Mouse (Mus musculus): ENCODE results near the gene Ugp2.
A peak's percentile ranks its signal among the peaks of the same experiment; 100 is the strongest.
"Not testable (repeated sequence)": the region's sequence is repeated elsewhere in the genome, so short reads cannot be mapped to it uniquely, and the experiment has no call there.

Ugp2 gene

GRCm38 (mm10) chr11:21332639-21333295 lies 38.2 kb downstream of the Ugp2 start:
- DNase-seq, result peak; percentile 42

- peak; percentile 51 for DNase-seq
Observed at GRCm38 (mm10) chr11:21328141-21328540, 42.9 kb downstream of the Ugp2 start.

GRCm38 (mm10) chr11:21327486-21327885 lies 43.5 kb downstream of the Ugp2 start:
- DNase-seq, result no peak

GRCm38 (mm10) chr11:21326770-21327169 lies 44.2 kb downstream of the Ugp2 start:
- DNase-seq, result peak; percentile 84

- DNase-seq, result peak; percentile 73
Observed at GRCm38 (mm10) chr11:21325781-21326180, 45.2 kb downstream of the Ugp2 start.

- no peak for DNase-seq
Observed at GRCm38 (mm10) chr11:21322349-21322748, 48.7 kb downstream of the Ugp2 start.

GRCm38 (mm10) chr11:21321577-21321976 lies 49.4 kb downstream of the Ugp2 start:
- no peak for DNase-seq

- peak; percentile 95 for DNase-seq
Observed at GRCm38 (mm10) chr11:21313922-21314657, 56.9 kb downstream of the Ugp2 start.

- DNase-seq, result no peak
Observed at GRCm38 (mm10) chr11:21309516-21309915, 61.5 kb downstream of the Ugp2 start.

GRCm38 (mm10) chr11:21308119-21308518 lies 62.9 kb downstream of the Ugp2 start:
- no peak for DNase-seq

GRCm38 (mm10) chr11:21307078-21307668 lies 63.8 kb downstream of the Ugp2 start:
- DNase-seq, result no peak

- DNase-seq, result no peak
Observed at GRCm38 (mm10) chr11:21303619-21304018, 67.4 kb downstream of the Ugp2 start.

GRCm38 (mm10) chr11:21295486-21295885 lies 75.5 kb downstream of the Ugp2 start:
- no peak for DNase-seq

- not testable (repeated sequence) for DNase-seq
Observed at GRCm38 (mm10) chr11:21288153-21288552, 82.8 kb downstream of the Ugp2 start.

GRCm38 (mm10) chr11:21286391-21286790 lies 84.6 kb downstream of the Ugp2 start:
- no peak for DNase-seq

- no peak for DNase-seq
Observed at GRCm38 (mm10) chr11:21276151-21276550, 94.8 kb downstream of the Ugp2 start.

Data from heart, adult 11 months (tissue).